Mouse (Mus musculus) adrenal gland, postnatal 36 days (tissue): ENCODE data around the gene Engase. TPM values are rescaled to one million over a fixed set of nuclear protein-coding genes. Genes with fewer than 3 reads are reported as not detected.

Source experiments
- DNase-seq, 2 experiments: peaks; one replicate each; pipeline ENCODE4 v3.0.0; 2021; ENCODE audit warnings: mixed read lengths in 1 of 2
- total RNA-seq, 2 experiments: library from RNA; stranded (reverse); gene quantifications; 2 replicates each; pipeline ENCODE4 v1.2.3; 2021

Engase gene
- total RNA-seq, 2 experiments from 2014 or later = 10.3 to 20.7 TPM

DNA sequence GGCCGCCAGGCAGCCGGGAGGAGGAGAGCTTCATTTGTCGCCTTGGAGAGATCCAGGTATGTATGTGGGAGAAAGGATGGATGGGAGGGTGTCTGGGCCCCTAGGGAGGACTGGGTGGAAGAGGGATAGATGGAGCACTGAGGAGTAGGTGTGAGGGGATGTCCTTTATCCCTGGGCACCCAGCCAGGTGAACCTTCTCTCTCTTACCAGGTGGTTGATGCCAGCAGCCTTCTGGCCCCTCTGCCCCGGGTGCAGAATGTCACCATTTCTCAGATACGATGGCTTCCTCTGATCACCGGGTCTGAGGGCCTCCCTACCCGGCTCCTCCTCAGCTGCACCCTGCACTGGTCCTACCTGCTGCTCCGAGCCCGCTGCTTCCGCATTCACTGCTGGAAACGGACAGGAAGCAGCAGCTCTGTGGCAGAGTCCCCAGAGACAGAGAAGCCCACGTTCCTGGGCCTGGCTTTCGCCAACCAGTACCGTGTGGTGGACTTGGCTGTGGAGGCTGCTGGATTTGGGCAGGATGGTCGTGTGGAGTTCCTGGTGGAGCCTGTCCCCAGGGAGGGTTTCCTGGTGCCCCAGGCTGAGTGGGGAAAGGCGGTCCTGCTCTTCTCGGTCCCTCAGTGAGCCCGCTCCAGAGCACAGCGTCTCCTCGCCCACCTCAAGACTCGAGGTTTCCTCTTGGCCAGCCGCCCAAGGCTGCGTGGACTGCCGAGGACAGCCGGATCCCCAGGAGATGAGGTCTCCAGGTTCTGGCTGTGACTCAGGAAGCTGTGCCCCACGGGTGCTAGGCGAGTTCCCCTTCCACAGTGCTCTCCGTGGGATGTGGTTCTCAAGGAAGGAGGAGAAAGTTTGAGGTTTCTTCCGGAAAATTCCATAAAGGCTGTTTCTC is 10.5 kb downstream of the Engase start:
- DNase-seq = peak; percentile 32 to 46

DNA sequence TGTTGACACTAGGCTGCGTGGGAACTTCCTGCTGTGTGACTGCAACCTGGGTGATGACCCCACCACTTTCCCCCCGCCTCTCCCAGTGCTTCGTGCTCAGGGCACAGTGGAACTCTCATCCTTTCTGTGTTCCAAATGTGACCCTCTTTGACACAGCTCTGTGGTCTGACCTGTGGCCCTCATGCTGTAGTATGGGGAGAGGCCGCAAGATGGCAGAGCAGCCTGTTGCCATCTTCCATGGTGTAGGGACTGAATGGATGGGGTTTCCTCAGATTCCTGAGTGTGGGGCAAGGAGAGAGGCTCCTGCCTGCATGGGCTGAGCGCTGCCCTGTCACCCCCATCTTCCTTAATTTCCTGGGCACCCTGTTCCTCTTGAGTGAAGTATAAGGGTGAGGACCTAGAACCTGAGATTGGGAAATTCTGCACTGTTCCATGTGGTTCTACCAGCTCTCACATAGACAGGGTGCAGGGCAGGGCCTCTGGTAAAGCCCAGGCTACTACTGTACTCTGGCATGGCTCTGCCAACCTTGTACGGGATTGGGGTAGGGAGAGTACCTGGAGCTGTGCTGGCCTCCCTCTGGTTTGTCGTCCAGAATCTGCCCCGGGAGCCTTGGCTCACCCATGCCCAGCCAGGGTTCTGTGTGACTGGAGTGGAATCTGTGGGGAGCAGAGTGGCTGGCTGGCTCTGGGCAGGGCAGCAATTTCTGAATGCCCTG is 11.7 kb downstream of the Engase start:
- no peak for DNase-seq

DNA sequence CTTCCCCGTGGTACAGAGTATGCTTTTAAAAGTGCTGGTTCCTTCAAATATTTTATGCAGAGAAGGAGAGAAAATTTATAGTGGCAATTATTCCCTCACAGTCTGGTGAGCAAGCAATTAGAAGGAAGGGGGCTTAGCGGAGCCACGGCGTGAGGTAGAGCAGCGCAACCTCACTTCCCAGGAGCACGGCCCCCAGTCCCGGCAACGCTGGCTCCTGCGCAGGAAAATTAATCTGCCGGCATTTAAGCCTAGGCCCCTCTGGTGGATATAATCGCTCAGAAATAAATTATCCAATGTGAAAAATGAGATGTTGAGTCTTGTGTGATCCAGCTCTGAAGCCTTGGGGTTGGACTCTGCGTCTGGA is 12.3 kb downstream of the Engase start:
- DNase-seq = no peak

DNA sequence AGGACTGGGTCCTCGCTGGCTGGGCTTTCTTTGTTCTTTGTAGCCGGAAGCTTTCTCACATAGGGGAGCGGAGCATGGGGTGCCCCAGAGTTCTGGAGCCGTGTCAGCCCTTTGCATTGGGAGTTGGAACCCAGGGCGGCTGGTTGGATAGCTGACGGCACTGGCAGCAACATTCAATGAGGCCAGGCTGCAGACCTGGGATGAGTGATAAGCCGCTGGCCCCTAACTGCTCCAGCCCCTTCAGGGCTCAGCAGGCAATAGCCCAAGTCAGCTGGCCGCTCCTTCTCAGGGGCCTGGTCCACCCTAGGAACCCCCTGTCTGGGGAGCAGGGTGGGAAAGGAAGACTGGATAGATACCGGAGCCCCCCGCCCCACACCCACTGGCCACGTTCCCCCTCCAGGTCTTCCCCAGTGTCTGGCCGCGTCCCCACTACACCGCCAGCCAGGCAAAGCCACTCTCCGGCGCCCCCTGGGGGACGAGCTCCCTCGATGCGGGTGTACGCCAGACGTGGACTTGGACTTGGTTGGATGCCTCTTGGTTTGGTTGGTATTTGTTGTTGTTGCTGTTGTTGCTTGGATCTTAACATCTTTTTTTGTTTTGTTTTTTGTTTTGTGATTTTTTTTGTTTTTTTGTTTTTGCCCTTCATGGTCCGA is 14.1 kb downstream of the Engase start:
- peak; percentile 85 to 92 for DNase-seq

DNA sequence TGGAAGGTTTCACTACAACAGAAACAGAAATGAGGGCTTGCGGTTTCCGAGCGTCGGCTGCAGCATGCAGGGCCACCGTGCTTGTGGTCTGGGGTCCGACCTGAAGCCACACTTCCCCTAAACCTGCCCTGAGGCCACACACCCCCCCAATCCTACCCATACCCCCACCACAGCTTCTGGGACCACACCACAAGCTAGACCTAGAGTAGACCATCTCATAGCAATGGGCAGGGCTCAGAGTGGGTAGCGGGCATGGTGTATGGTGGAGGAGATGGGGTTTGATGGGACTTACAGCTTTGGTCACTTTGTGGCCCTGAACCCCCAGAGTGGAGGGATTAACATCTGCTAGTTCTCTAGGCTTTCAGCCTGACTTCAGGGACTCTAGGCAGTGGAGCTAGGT is 14.6 kb downstream of the Engase start:
- no peak for DNase-seq

DNA sequence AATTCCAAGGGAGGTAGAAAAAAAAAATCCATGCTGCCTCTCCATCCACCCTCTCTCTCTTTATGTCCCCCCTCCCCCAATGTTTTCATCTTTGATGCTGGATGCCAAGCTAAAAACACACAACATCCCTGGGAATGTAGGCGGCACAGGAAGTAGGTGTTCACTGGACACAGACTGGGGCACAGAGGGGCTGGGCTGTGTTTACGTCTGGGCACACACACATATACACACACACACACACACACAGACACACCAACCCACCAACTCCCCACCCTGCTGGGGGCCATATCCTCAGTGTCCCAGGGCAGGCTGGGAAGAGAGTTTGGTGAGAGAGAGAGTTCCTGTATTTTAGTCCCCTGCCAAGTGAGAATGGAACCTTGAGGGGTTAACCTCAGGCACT is 16.8 kb downstream of the Engase start:
- DNase-seq = no peak

DNA sequence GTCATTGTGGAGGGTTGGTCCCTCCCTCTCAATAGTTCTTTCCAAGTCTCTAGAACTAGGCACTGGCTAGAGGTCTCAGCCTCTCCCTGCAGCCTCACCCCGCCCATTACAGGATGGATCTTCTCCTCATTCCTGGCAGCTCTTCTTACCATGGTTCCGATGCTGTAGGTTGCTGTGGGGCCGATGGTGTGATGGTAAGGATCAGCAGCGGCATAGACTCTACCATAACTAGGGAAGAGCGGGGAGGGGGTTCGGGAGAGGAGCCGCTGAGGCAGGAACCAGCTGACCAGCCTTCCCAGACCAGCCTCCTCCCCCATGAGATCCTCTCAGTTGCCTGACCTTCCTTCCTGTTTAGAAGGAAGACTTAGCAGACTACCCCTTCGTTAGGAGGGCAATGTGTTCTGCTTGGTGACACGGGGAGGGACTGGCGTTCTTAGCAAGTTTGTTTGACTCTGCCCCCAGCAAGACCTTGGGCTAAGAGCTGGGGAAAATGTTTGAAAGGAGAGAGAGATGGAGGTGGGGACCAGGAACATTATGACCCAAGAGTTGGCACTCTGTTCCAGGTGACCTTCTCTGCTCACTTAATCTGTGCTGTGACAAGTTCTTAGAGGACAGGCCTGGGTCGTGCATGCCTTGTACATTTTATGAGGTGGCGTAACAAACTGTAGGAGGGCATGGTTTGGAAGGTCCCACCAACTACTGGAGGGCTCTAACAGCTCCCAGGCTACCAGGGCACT is 17.5 kb downstream of the Engase start:
- DNase-seq = peak in 1 of 2 experiments; percentile 32

DNA sequence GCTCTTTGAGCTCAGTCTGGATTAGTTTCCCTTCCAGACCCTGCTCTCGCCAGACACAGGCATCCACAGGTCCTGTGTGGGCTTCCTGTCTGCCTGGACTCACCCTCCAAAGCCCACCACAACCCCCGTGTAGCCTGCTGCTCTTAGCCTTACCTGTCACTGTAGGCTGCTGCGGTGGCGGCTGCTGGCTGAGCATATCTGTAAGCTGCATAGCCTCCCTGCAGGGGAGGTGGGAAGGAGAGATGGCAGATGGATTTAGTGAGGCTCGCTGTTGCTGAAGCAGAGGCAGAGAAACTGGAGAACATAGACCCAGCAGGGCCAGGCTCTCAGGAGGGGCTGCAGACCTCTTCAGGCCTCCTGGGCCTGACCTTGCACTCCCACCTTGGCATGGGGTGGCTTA is 18.4 kb downstream of the Engase start:
- no peak for DNase-seq

DNA sequence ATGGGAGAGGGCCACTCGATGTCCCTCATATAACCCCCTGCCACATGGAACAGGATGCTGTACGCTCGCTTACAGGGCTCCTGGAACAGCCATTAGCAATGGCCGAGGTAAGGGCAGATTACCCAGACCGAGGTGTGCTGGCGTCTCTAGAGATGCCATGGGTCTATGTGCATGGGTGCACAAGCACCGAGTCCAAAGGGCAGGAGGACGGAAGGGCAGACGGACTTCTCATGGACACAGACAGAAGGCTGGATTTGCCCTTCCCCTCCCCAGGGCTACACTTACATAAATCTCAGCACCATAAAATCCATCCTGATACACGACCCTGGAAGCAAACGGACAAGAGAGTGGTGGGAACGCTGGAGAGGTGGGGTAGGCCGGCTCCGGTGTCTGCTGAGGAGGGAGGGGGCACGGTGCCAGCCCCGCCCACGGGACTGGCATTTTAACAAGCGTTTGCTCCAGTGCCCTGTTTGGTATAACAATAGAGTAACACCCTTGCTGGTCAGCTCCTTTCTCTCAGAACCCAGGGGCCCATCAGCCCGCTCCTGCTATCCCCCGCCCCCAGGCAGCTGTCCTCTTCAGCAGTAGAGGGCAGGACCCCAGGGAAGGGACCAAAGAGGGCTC is 19.5 kb downstream of the Engase start:
- no peak for DNase-seq

DNA sequence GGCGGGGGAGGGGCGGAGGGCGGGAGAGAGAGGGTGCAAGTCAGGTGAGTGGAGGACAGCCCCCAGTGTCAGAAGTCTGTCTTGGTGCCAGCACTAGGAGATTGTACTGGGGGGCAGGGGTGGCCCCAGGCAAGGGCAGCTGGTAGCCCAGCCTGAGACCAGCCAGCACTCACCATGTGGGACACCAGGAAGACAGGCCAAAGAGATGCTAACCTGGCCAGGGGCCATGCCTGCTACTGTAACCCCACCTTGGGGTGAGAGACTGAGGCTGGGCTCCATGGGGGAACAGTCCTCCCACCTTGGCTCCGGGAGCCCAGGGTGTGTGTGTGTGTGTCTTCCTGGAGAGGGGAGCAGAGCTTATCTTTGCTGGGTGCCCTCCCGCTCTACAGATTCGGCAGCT is 26.4 kb downstream of the Engase start:
- DNase-seq = no peak

DNA sequence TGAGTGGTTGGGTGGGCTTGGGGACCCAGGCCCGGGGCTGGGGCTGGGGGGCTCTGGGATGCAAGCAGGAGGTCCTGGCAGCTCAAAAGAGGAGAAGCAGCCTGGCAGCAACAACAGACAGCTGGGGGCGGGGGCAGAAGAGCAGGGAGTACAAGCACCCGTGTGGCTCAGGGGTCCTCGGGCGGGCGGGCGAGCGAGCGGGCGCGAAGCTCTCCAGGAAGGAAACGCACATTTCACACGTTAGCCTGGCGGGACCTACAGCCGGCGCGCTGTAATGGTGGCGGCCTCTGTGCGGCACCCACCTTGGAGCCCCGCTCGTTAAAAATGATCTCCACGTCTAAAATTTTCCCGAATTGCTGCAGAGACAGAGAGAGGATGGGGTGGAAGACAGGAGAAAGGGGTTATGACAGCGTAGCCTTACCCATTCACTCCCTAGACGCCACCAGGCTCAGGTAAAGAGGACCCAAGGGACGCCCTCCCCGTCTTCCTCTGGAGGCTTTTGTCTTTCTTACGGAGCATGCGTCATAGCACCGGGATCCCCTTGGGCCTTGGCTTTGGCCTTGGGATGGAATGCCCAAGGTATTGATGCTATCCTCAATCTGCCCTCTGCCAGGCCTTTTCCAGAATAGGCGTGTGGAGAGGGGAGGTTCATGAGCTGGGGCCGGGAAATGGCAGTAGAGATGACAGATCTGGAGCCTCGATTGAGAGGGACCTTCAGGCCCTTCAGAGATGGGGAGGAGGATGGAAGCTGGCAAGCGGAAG is 27.0 kb downstream of the Engase start:
- DNase-seq = peak; percentile 52 to 53

DNA sequence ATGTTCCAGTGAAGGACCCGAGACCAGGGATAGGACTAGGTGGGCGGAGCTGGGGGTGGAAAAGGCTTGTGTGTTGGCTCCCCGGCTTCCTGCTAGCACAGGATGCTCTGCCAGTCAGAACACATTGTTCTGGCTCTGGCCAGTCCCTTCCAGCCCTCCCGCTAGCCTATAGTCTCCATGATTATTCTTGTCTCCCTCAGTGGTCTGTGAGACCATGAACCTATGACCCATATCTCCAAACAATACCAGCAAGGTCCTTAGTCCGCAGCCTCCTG is 27.5 kb downstream of the Engase start:
- peak in 1 of 2 experiments; percentile 64 for DNase-seq

DNA sequence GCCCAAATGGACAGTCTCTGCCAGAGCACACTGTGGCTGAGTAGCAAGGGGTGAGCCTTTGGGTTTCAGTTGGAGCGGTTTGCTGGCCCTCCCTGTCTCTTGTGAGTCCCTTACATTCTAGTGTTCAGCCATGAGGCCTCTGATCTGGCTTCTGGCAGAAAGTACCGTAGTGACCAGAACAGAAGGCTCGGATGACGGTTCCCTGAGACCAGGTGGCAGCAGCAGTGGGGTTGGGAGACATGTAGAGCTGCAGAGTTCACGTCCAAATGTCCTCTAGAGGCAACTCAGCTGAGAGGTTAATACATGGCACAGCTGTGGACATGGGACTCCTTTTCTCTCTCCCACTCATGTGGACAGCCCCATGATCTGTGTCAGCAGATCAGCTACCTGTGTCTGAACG is 30.5 kb downstream of the Engase start:
- no peak for DNase-seq

DNA sequence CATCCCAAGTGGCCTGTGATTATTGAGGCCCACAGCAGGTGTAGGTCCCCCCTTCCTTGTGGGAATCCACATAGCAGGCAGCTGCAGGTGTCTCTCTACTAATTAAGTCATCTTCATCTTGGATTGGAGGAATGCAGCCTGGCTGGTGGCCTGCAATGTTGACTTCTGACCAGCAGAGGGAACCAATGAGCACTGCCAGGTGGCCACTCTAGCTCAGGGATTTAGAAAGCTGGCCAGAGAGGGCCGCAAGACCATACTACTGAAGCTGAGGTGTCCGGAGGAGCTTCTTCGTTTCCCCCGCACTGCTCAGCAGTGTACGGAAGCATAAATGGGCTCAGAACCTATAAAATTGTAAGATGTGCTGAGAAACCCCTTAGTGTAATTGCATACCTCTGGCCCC is 31.3 kb downstream of the Engase start:
- DNase-seq = peak; percentile 71 to 79

DNA sequence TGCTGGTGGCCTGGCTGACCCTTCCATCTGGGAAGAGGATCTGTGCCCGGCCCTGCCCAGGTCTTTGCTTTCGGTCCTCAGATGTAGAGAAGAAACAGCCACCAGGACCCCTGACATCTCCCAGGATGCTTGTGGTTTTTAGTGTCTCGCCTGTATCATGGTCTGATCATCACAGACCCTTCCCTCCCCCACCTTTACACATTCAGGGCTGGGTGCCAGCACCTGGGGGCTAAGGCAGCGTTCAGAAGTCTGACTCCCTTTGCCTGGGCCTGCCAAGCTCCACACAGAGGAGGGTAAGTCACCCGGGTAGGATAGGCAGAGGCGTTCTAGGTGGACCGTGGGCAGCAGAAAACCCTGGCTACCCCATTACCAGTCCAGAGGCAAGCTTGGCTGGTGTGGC is 31.7 kb downstream of the Engase start:
- no peak for DNase-seq

DNA sequence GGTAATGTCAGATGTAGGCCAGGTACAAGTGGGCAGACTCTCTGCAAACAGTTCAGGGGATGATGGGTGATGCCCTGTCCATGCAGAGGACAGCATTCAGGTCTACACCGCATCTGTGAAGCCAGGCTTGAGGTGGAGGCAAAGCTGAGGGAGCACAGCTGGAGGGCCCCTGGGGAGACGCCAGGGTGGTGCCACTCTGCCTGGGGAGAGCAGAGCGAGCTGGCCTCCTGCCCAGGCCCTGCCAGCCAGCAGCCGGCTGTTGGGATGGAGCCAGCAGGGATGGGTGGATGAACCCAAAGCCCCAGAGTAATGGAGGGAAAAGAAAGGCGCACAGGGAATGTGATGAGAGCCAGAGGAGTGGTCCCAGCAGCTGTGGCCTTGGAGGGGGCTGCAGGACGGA is 35.2 kb downstream of the Engase start:
- peak; percentile 73 to 85 for DNase-seq

DNA sequence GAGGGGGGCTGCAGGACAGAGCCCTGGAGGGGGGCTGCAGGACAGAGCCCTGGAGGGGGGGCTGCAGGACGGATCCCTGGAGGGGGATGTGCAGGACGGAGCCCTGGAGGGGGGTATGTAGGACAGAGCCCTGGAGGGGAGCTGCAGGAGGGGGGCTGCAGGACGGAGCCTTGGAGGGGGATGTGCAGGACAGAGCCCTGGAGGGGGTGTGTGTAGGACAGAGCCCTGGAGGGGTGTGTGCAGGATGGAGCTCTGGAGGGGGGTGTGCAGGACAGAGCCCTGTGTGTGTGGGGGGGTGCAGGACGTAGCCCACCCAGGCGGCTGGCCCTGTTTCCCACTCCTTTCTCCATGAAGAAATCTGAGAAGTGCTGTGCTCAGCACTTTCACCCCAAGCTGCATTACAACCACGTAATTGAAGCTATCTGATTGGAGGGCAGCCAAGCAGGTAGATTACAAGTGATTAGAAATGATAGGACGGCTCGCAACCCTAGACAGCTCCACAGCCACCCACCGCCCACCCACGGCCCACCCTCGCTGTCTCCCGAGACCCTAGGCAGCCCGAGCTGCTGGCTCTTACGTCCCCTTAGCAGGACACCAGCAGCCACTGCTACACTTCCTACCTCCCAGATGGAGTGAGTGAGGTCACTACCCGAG is 35.8 kb downstream of the Engase start:
- no peak for DNase-seq

DNA sequence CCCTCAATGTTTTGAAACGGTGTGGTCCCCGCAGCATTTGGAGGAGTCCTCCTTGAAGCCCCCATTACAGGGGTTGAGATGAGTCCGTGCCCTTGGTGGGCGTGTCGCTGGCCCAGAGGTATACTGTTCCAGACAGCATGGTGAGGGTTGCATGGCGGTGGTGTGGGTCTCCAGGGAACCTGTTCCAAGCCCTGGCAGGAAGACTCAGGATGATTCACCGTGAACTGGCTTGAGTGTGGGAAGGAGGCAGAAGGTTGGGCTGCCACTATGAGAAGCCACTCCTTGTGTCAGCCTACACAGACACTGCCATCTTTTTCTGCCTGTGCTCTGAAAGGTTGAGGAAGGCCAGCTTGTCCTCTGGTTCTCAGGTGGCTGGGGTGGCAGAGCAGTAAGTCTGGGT is 41.3 kb downstream of the Engase start:
- no peak for DNase-seq

DNA sequence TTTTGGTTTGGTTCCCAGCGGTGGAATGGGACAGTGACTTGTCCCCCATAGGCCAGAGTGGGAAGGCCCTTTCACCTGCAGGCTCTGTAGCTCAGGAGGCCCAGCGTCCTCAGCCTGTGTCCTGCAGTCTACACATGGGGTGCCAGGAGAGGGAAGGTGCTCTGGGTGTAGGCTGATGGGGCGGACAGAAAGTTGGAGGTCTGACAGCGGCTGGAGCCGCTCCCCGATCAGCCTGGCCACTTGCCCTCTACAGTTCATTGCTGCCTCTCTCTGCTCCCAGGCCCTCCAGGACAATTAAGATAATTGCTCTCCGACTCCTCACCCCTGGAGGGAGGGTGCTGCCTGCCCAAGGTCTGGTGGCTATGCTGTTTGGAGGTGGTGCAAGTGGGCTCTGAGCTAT is 42.1 kb downstream of the Engase start:
- no peak for DNase-seq

DNA sequence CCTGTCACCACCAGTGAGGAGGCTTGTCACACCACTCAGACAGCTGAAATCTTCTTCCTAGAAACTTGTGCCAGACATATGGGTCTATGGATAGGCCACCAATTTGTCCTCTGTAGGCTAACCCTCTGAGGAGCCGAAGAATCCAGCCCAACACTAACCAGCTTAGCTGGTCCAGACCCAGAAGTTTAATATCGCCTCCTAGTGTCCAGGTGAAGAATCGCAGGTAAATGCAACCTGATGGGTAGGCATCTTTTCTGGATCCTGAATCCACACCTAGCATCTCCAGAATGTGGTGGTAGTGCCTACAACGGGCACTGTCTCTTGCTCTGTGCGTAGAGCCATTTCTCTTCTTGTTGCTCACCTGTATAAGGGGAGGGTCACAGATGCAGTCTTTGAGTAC is 43.6 kb downstream of the Engase start:
- no peak for DNase-seq

DNA sequence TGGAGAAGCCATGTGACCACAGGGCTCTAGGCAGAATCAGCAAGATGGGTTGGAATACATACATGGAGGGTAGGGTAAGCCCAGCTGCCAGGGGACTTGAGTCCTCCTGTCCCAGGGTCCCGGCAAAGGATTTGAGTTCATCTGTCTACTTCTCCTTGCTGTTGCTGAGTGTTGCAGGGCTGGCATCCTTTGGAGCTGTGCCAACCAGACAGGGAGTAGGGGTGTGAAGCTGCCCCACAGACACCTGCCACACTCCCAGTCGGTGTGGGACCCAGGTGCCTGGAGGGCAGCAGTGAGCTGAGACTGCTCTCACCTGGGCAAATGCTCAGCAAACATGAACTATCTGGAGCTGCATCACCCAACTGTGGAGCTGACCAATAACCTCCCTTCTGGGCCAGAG is 44.3 kb downstream of the Engase start:
- no peak for DNase-seq
